Mouse (Mus musculus) gastrocnemius, postnatal 25 days (tissue): ENCODE results near the gene Nos3. TPM values are rescaled to one million over a fixed set of nuclear protein-coding genes. Genes with fewer than 3 reads are reported as not detected.

Source experiments
- DNase-seq: peaks from one replicate; pipeline ENCODE4 v3.0.0; 2022
- total RNA-seq, 2 experiments: library from RNA; stranded (reverse); gene quantifications; 1 replicate in 1 of 2; 2 replicates in 1 of 2; pipeline ENCODE4 v1.2.3; 2021

Nos3 gene
- total RNA-seq, 2 experiments from 2014 or later, result 5.6 to 7.7 TPM

- DNase-seq, result no peak
Measured at GRCm38 (mm10) chr5:24426556-24427284, 62.1 kb downstream of the Nos3 start.

- DNase-seq, result no peak
Measured at GRCm38 (mm10) chr5:24427285-24427633, 62.6 kb downstream of the Nos3 start.

GRCm38 (mm10) chr5:24427981-24428402 lies 63.4 kb downstream of the Nos3 start:
- no peak for DNase-seq

GRCm38 (mm10) chr5:24428596-24428995 lies 64.0 kb downstream of the Nos3 start:
- no peak for DNase-seq

GRCm38 (mm10) chr5:24433993-24434392 lies 69.4 kb downstream of the Nos3 start:
- DNase-seq, result no peak

Other genes with a start within 250 kb of the Nos3 start
- 1 to 10 TPM; 5.0 TPM for gene Nupl2, start 199.8 kb upstream of the Nos3 start, total RNA-seq
- 1 to 10 TPM; 2.1 to 3.7 TPM for gene Kcnh2, start 13.2 kb upstream of the Nos3 start, total RNA-seq
- gene Atg9b, start 27.3 kb downstream of the Nos3 start, total RNA-seq, result under 1 TPM; 0.10 to 0.19 TPM
- gene Abcb8, start 28.9 kb downstream of the Nos3 start, total RNA-seq, result 10 to 100 TPM; 33.1 to 40.2 TPM
- under 1 TPM in 1 of 2 experiments, not detected in 1; 0.19 TPM for gene Asic3, start 48.6 kb downstream of the Nos3 start, total RNA-seq
- 10 to 100 TPM; 11.7 to 13.7 TPM for gene Cdk5, start 58.7 kb downstream of the Nos3 start, total RNA-seq
- 10 to 100 TPM; 17.9 to 19.9 TPM for gene Slc4a2, start 59.0 kb downstream of the Nos3 start, total RNA-seq
- 100 to 1,000 TPM; 169 to 176 TPM for gene Fastk, start 80.5 kb downstream of the Nos3 start, total RNA-seq
- 10 to 100 TPM; 17.2 to 18.9 TPM for gene Tmub1, start 83.0 kb downstream of the Nos3 start, total RNA-seq
- gene Agap3, start 87.4 kb downstream of the Nos3 start, total RNA-seq, result 10 to 100 TPM; 52.4 to 56.0 TPM
- not detected for gene Gbx1, start 162.4 kb downstream of the Nos3 start, total RNA-seq
- 10 to 100 TPM; 33.2 to 66.7 TPM for gene Asb10, start 176.2 kb downstream of the Nos3 start, total RNA-seq
- gene 4931409K22Rik, start 192.0 kb downstream of the Nos3 start, total RNA-seq, result not detected
- 10 to 100 TPM; 88.0 to 97.0 TPM for gene Abcf2, start 212.7 kb downstream of the Nos3 start, total RNA-seq
- 1 to 10 TPM; 8.0 to 10.0 TPM for gene Chpf2, start 221.9 kb downstream of the Nos3 start, total RNA-seq